In the genomic region with DNA sequence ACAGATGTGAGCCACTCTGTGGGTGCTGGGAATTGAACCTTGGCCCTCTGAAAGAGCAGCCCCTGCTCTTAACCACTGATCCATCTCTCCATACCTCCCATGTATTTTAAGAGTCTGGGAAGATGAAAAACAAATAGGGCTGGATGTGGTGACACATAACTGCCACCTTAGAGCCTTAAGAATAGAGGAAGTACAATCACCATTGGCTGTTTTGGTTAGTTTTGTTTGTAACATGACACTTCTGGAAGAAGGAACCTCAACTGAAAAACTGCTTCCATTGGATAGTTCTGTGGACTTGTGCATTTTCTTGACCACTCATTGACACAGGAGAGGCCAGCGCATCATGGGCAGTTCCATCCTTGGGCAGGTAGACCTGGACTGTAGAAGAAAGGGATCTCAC, we compare ENCODE assay signal across 20 mouse cellular contexts.
"Had no signal": no experiment of that assay in that cellular context is flagged by ENCODE, and none has a peak within 500 bp of the region (broad histone marks: within the 10 kb centered on the region; RNA-seq: fewer than 3 reads in every experiment).

No protein-coding gene starts in this region.

- ATAC-seq: liver, postnatal 0 days; lung, postnatal 0 days had no signal

- H3K27ac ChIP-seq: kidney, postnatal 0 days; layer of hippocampus, adult 2 months; limb, embryonic 12.5 days; limb, embryonic 15.5 days; liver, embryonic 14.5 days; macrophage; neural tube, embryonic 12.5 days; neural tube, embryonic 15.5 days had no signal

- H3K27me3 ChIP-seq: limb, embryonic 12.5 days; limb, embryonic 15.5 days; neural tube, embryonic 12.5 days; neural tube, embryonic 15.5 days had no signal

- H3K4me1 ChIP-seq: limb, embryonic 15.5 days; neural tube, embryonic 12.5 days; neural tube, embryonic 15.5 days had no signal

- H3K4me3 ChIP-seq: layer of hippocampus, adult 2 months; limb, embryonic 12.5 days; limb, embryonic 15.5 days; neural tube, embryonic 12.5 days; neural tube, embryonic 15.5 days had no signal

- DNase-seq: kidney, adult 2 months; kidney, postnatal 25 days; layer of hippocampus, adult 9-11 months; liver, postnatal 0 days; lung, embryonic 14.5 days; right cerebral cortex, adult 18-20 months; right cerebral cortex, postnatal 14 days; spleen, adult 18-20 months; thymus, adult 2 months; thymus, postnatal 14 days; thymus, postnatal 4 days had no signal

- H3K36me3 ChIP-seq: limb, embryonic 12.5 days; limb, embryonic 15.5 days; neural tube, embryonic 12.5 days; neural tube, embryonic 15.5 days had no signal

- H3K9me3 ChIP-seq: limb, embryonic 15.5 days; neural tube, embryonic 12.5 days; neural tube, embryonic 15.5 days had no signal
